Mouse (Mus musculus) CH12.LX (cell line): ENCODE measurements around the gene Tead1. TPM values are rescaled to one million over a fixed set of nuclear protein-coding genes. Genes with fewer than 3 reads are reported as not detected.

Source experiments
- DNase-seq: peaks from one replicate; pipeline ENCODE4 v3.0.0-alpha.2; 2013; ENCODE audit errors: extremely low read depth
- H3K27ac ChIP-seq: 2 replicates; pipeline ENCODE4 v1.5.1; 2012; ENCODE audit warnings: low read depth, mild to moderate bottlenecking, control low read depth, moderate library complexity; ENCODE audit not compliant: insufficient read depth
- H3K27me3 ChIP-seq: replicated peaks from 2 replicates; pipeline ENCODE3; 2012; ENCODE audit warnings: inconsistent platforms
- H3K36me3 ChIP-seq, 2 experiments: replicated peaks in 1 of 2; 2 replicates each; pipeline versions ENCODE3 to v1.6.1; 2012; ENCODE audit warnings: inconsistent platforms in 1 of 2, low read length in 1 of 2, mild to moderate bottlenecking in 1 of 2, mixed read lengths in 1 of 2, moderate library complexity in 1 of 2; ENCODE audit not compliant: control insufficient read depth in 1 of 2, insufficient read depth in 1 of 2
- H3K4me1 ChIP-seq, 2 experiments: 2 replicates each; pipeline ENCODE4 v1.6.1; 2012; ENCODE audit warnings: inconsistent platforms in 1 of 2, moderate library complexity in 1 of 2; ENCODE audit not compliant: insufficient read depth in 2 of 2, control insufficient read depth in 1 of 2
- H3K4me2 ChIP-seq: 2 replicates; pipeline ENCODE4 v1.6.1; 2012; ENCODE audit warnings: low read depth, mild to moderate bottlenecking, control low read depth; ENCODE audit not compliant: poor library complexity, insufficient read depth, severe bottlenecking
- H3K4me3 ChIP-seq, 3 experiments: fragments of 150-350 bp in 1 of 3; sonication (generic) in 1 of 3; replicated peaks in 1 of 3; 2 replicates each; pipeline versions ENCODE3 to v1.5.1; 2011 to 2012; ENCODE audit warnings: low read depth in 2 of 3, low read length in 2 of 3, mild to moderate bottlenecking in 2 of 3, moderate library complexity in 2 of 3, control low read depth in 1 of 3, improper control_type of control experiment in 1 of 3, inconsistent platforms in 1 of 3, mixed read lengths in 1 of 3; ENCODE audit not compliant: poor library complexity in 1 of 3
- H3K79me2 ChIP-seq: replicated peaks from 2 replicates; pipeline ENCODE4 v1.6.1; 2012; ENCODE audit warnings: mild to moderate bottlenecking, moderate library complexity; ENCODE audit not compliant: control insufficient read depth, poor library complexity, insufficient read depth, severe bottlenecking; ENCODE audit errors: extremely low read depth
- H3K9ac ChIP-seq: 2 replicates; pipeline ENCODE4 v1.6.1; 2012; ENCODE audit warnings: low read depth, mild to moderate bottlenecking, control low read depth, moderate library complexity; ENCODE audit not compliant: insufficient read depth
- H3K9me3 ChIP-seq: replicated peaks from 2 replicates; pipeline ENCODE3; 2012; ENCODE audit warnings: low read length, inconsistent platforms, mixed read lengths
- BHLHE40 ChIP-seq: IDR thresholded peaks from 2 replicates; pipeline ENCODE4 v1.6.1; 2011; ENCODE audit warnings: mild to moderate bottlenecking, low read depth, low read length, improper control_type of control experiment
- CHD1 ChIP-seq: IDR thresholded peaks from 2 replicates; pipeline ENCODE4 v1.6.1; 2012; ENCODE audit warnings: low read depth, low read length, improper control_type of control experiment, inconsistent platforms
- E2F4 ChIP-seq: IDR thresholded peaks from 2 replicates; pipeline ENCODE4 v1.6.1; 2011; ENCODE audit warnings: low read depth, low read length, improper control_type of control experiment; ENCODE audit not compliant: insufficient replicate concordance
- GABPA ChIP-seq: IDR thresholded peaks from 2 replicates; pipeline ENCODE4 v1.6.1; 2012; ENCODE audit warnings: low read depth, low read length, improper control_type of control experiment, inconsistent platforms; ENCODE audit not compliant: insufficient replicate concordance
- HCFC1 ChIP-seq: IDR thresholded peaks from 2 replicates; pipeline ENCODE4 v1.6.1; 2012; ENCODE audit warnings: low read depth, mild to moderate bottlenecking, inconsistent platforms, low read length, improper control_type of control experiment
- IRF4 ChIP-seq: IDR thresholded peaks from 2 replicates; pipeline ENCODE4 v1.6.1; 2014; ENCODE audit warnings: low read depth, mild to moderate bottlenecking, inconsistent platforms, low read length, improper control_type of control experiment
- JUND ChIP-seq: conservative IDR thresholded peaks from 2 replicates; pipeline ENCODE4 v1.6.1; 2011; ENCODE audit warnings: low read depth, low read length, improper control_type of control experiment
- MAX ChIP-seq: IDR thresholded peaks from 2 replicates; pipeline ENCODE4 v1.6.1; 2011; ENCODE audit warnings: low read length, improper control_type of control experiment
- POLR2A ChIP-seq: IDR thresholded peaks from 2 replicates; pipeline ENCODE4 v1.6.1; 2011; ENCODE audit warnings: low read depth, mild to moderate bottlenecking, improper control_type of control experiment, low read length
- RAD21 ChIP-seq: IDR thresholded peaks from 2 replicates; pipeline ENCODE4 v1.6.1; 2011; ENCODE audit warnings: low read depth, mild to moderate bottlenecking, low read length, improper control_type of control experiment, moderate library complexity
- RCOR1 ChIP-seq: conservative IDR thresholded peaks from 2 replicates; pipeline ENCODE4 v1.6.1; 2012; ENCODE audit warnings: low read depth, mild to moderate bottlenecking, inconsistent platforms, low read length, improper control_type of control experiment
- SMC3 ChIP-seq: IDR thresholded peaks from 2 replicates; pipeline ENCODE4 v1.6.1; 2011; ENCODE audit warnings: low read depth, low read length, improper control_type of control experiment
- TBP ChIP-seq: conservative IDR thresholded peaks from 2 replicates; pipeline ENCODE4 v1.6.1; 2011; ENCODE audit warnings: low read depth, low read length, improper control_type of control experiment
- UBTF ChIP-seq: IDR thresholded peaks from 2 replicates; pipeline ENCODE4 v1.6.1; 2012; ENCODE audit warnings: low read depth, mild to moderate bottlenecking, inconsistent platforms, low read length, improper control_type of control experiment, moderate library complexity
- ZMIZ1 ChIP-seq: IDR thresholded peaks from 2 replicates; pipeline ENCODE4 v1.6.1; 2012; ENCODE audit warnings: low read depth, mild to moderate bottlenecking, inconsistent platforms, low read length, improper control_type of control experiment
- ZNF384 ChIP-seq: IDR thresholded peaks from 2 replicates; pipeline ENCODE4 v1.6.1; 2012; ENCODE audit warnings: low read depth, low read length, improper control_type of control experiment, inconsistent platforms
- dilution Hi-C: fragments of 300-500 bp; cut with MboI; formaldehyde crosslinking; loops from 2 replicates; pipeline ENCODE4 v1.14.3; 2020; ENCODE audit warnings: low sequenced_read_pairs; ENCODE audit not compliant: extremely low pct_unique_long_range_greater_than_20kb, extremely low pct_ligation_motif_present
- in situ Hi-C: fragments of 300-500 bp; cut with MboI; formaldehyde crosslinking; loops from 3 replicates; pipeline ENCODE4 v1.14.3; 2019; ENCODE audit warnings: low sequenced_read_pairs, low pct_ligation_motif_present, low pct_unique_long_range_greater_than_20kb, mixed read lengths
- polyA plus RNA-seq: library from polyadenylated mRNA; unstranded; fragments of >175 nt; gene quantifications from 2 replicates; pipeline ENCODE4 v1.2.1, GENCODE M21; 2012; ENCODE audit warnings: low read depth; ENCODE audit not compliant: insufficient read length
- total RNA-seq, 2 experiments: library from RNA; depleted of rRNA; stranded (reverse); fragments of 300-350 nt in 1 of 2; fragments of >200 nt in 1 of 2; gene quantifications; 2 replicates each; pipeline ENCODE4 v1.2.3; 2012 to 2014

Gene Tead1
- total and polyA plus RNA-seq, 3 experiments, result not detected

DNA sequence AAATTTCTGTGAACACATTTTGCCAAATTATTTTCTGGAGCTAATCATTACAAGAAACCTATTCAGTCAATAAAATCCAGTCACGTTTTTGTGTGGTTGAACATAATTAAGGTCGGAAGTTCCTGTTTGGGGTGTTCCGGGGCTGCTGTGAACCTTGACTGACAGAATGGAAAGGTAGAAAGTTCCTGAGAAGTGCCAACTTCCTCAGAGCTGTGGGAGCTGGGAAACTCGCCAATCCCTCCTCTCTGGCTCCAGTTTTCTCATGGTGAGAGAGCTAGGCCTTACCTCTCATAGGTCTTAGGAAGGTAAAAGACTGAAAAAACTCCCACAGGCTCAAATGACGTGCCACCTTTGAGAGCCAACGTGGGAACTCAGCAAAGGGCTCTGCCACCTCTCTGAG lies 267.6 kb downstream of the Tead1 start:
- Histone ChIP-seq H3K27ac (no peak overlapping the region), H3K4me1 (0 out of 4 replicates have a peak, but pooled peaks cover 0 to 3% of the 10 kb centered on the region in 2 experiments), H3K9me3 (no peaks in the 10 kb centered on the region), H3K79me2 (no peaks in the 10 kb centered on the region), H3K9ac (no peak overlapping the region), H3K27me3 (no peaks in the 10 kb centered on the region), H3K4me2 (no peak overlapping the region), H3K4me3 (no peak overlapping the region), H3K36me3 (no peaks in the 10 kb centered on the region)
- in situ Hi-C loops, result no loop called here
- DNase-seq, result no peak
- dilution Hi-C loops, result no loop called here
- no peak for TF ChIP-seq HCFC1

- no peak for DNase-seq
- Histone ChIP-seq H3K27me3 (no peaks in the 10 kb centered on the region), H3K27ac (no peak within 1 kb of the TSS), H3K9me3 (peaks cover 15% of the 10 kb centered on the region), H3K79me2 (no peaks in the 10 kb centered on the region), H3K4me1 (peaks cover 0 to 7% of the 10 kb centered on the region in 2 experiments; a peak in 2 of 4 replicates), H3K9ac (no peak within 1 kb of the TSS), H3K4me3 (no peak within 1 kb of the TSS), H3K4me2 (no peak within 1 kb of the TSS), H3K36me3 (no peaks in the 10 kb centered on the region)
- dilution Hi-C loops, result no loop called here
- in situ Hi-C loops, result no loop called here
- TF ChIP-seq E2F4, result no peak
- no peak for TF ChIP-seq BHLHE40
- no peak for TF ChIP-seq HCFC1
- TF ChIP-seq JUND, result no peak
Measured at GRCm38 (mm10) chr7:112953777-112954291, 274.7 kb downstream of the Tead1 start, which contains the start of gene Rassf10. Rassf10 (plus strand) TSS chr7:112953962.

GRCm38 (mm10) chr7:112954351-112955102 lies 275.4 kb downstream of the Tead1 start:
- TF ChIP-seq SMC3 (no peak), ZMIZ1 (no peak), IRF4 (no peak), RAD21 (no peak), TBP (no peak), RCOR1 (no peak), POLR2A (no peak), BHLHE40 (no peak), HCFC1 (no peak), UBTF (no peak), JUND (no peak), MAX (no peak), GABPA (no peak), CHD1 (no peak), ZNF384 (no peak)
- H3K27ac ChIP-seq, result no peak overlapping the region
- peaks cover 15% of the 10 kb centered on the region for H3K9me3 ChIP-seq
- H3K4me3 ChIP-seq, result no peak overlapping the region
- in situ Hi-C loops (no loop called here), dilution Hi-C loops (no loop called here)
- H3K4me2 ChIP-seq, result no peak overlapping the region
- no peaks in the 10 kb centered on the region for H3K36me3 ChIP-seq
- no peak overlapping the region for H3K9ac ChIP-seq
- no peaks in the 10 kb centered on the region for H3K27me3 ChIP-seq
- DNase-seq, result no peak
- H3K79me2 ChIP-seq, result no peaks in the 10 kb centered on the region
- H3K4me1 ChIP-seq, result peaks cover 0 to 7% of the 10 kb centered on the region in 2 experiments; a peak in 2 of 4 replicates
